Mouse (Mus musculus): ENCODE measurements around the gene Apbb2.

Apbb2 gene

DNA sequence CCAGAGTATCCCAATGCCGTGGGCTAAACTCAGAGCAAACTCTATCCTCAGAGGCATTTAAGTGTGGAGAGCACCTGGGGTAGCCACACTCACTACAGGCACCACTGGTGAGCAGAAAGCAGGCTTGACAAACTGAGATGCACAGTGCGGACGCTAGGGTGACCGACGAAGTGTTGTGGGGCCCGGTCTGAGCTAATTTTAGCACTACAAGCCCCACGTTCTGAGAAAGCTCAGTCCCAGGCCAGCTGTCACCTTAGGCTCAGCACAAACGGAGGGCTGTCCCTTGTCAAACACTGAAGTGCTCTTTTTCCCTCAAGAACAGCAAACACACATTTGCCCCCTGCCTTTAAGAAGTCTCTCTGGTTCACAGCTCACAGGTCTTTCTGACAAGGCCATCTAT, 201.3 kb downstream of the Apbb2 start:
- DNase-seq (ENCODE audit: low read depth, low spot score), result peak; percentile 46

DNA sequence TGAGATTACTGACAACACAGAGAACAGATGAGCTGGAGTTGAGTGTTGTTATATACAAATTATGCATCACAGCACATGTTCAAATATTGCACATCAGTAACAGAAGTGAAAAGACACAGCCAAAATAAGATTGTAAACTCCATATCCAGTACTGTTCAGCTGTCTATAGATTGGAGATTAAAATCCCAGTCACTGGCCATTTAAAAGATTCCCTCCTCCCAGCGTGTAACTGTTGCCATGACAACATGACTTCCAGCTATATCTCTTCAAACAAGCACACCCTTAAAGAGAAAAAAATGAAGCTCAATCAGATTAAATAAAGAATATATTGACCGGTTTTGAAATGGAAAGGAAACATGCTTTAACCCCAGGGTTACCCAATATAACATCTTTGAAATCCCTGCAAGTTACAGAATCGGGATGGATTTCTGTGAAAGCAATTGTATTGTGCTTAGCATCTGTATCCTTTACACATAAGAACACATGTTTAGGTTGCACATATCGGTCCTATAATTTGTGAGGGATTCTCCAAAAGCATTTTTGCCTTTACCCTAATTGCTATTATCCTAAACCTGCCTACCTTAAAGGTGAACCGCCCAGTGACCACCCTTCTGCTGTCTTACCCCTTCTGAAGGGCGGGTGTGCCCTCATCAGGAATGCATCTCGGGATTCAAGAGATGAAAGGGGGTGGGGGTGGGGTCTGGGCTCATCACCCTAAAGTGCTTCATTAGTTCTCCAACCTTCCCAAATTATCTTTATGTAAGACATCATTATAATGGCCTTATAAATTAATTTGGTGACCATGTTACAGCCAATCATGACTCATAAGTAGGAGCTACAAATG, 202.7 kb downstream of the Apbb2 start:
- peak; percentile 59 for DNase-seq (ENCODE audit: low read depth, low spot score)

DNA sequence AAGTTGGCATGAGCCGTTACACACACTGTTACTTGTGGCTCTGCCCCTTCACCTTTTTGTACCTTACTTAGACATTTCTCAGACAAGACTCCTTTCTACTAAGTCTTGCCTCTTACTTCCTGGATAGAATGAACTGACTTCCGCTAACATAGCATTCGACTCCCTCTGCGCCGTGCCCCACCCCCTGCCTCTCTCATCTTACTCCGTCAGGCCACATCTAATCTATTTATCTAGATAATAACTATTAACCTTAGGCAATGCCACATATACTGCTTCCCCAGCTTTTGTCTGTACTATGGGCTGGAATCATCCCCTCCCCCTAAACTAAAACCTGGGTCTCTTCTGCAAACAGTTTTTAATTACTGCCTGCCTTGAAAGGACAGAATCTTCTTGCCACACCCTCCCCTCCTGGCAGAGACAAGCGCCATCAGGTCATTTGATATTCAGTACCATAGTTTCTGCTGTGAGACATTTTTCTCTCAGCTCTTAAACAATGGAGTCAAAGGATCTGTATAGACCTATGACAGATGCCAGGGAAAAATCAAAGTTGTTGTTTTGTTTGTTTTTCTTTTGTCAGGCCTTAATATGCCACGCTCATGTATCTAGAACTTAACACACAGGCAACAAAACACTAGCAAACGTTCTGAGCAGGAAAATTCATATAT, 203.4 kb downstream of the Apbb2 start:
- DNase-seq (ENCODE audit: low read depth, low spot score), result no peak

DNA sequence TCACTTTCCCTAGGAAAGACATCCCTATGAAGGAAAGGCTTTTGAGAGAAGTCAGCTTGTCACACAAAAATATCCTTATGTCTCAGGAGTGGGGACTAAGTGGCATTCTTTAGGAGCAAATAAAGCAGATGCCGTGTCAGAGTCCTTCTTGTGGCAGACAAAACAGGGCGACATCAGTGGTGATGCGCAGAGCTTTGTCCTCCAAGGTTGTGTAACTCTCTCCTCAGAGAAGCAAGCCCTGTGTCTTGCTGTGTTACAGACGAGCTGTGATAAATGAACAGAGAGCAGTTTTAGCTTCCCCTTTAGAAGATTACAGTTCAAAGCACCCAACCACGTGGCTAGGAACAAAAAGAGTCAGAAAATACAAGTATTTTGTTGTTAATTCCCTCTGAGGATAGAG, 205.2 kb downstream of the Apbb2 start:
- DNase-seq (ENCODE audit: low read depth, low spot score), result peak; percentile 72

DNA sequence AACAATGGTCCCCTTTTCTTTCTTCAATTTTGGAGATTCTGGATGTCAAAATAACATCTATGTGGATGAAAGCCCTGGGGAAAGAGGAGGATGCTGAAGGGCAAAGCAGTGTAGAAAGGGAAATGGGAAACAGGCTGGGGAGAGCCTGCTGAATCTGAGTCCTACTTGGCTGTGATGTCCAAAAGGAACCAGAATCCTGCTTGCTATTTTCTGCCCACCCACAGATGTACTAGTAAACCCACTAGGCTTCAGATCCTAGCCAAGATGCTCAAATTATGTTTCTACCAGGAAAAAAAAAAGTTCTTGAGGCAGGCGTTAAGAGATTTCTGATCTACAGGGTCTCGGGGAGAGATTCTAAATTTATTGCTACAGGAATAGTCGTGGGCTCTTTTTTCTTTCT, 205.8 kb downstream of the Apbb2 start:
- DNase-seq (ENCODE audit: low read depth, low spot score), result peak; percentile 77

DNA sequence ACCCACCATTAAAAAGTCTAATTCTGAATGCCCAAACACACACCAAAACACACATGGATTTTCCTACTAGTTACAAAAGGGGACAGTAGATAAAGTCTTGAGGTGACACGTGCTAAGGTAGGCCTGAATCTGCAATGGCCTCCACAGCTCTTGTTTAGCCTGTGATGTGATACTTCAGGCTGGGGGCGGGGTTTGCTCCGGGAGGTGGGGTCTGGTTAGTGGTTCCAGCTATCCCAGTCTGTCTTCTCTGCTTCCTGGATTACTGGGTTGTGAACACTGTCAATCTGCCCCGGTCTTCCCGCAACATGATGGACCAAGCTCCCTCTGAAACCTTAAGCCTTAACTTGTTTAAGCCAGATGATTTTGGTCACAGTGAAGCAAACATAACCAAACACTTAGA, 210.0 kb downstream of the Apbb2 start:
- DNase-seq (ENCODE audit: low read depth, low spot score), result no peak

DNA sequence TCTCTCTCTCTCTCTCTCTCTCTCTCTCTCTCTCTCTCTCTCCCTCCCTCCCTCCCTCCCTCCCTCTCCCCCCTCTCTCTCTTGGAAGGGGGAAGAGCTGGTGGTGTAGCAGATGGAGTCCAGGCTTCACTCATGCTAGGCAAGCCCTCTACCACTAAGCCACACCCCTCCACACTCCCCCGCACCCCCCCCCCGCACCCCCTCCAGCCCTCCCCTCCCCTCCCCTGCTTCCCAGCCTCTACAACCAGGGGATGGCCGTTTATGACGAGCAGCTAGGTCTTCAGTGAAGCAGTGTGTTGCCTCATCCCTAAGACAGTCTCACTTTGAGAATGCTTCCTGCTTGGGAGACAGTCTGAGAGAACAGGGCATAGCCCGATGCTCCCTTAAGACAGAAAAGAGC, 210.6 kb downstream of the Apbb2 start:
- DNase-seq (ENCODE audit: low read depth, low spot score), result no peak

DNA sequence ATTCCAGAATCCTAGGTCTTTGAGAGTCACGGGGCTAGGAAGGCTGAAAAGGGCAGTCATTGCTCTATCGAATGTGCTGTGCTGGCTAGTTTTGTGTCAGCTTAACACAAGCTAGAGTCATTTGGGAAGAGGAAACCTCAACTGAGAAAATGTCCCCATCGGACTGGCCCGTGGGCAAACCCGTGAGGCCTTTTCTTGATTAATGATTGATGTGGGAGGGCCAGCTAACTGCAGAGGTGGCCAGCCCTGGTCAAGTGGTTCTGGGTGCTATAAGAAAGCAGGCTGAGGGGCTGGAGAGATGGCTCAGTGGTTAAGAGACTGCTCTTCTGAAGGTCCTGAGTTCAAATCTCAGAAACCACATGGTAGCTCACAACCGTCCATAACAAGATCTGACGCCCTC, 212.2 kb downstream of the Apbb2 start:
- DNase-seq (ENCODE audit: low read depth, low spot score), result no peak

DNA sequence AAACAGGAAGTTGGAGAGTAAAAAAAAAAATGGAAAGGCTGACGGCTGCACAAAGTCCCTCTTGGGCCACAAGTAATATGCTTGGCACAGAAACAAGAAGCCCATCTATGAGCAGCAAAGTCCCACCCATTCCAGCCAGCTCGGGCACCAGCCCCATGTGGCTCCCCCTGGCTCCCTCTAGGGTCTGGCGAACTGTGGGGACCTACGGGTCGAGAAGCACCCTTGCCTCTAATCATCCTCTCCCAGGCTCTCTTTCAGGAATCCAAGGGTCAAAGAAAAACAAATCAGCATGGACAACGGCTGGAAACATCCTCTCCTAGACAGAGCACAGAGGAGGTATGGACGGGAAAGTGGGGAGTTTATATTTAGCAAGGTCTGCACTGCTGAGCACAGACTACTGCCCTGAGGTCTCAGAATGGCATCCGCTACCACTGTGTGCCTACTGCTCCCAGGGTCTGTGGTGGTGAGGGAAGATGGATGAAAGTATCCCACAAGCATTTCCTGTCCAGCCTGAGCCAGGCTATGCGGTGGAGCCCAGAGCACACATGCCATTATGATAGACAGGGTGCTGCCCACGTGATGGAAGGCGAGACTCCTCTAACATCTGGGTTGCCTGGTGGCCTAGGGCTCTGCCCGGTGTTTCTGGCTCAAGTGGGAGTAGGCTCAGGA, 212.7 kb downstream of the Apbb2 start:
- no peak for DNase-seq (ENCODE audit: low read depth, low spot score)

DNA sequence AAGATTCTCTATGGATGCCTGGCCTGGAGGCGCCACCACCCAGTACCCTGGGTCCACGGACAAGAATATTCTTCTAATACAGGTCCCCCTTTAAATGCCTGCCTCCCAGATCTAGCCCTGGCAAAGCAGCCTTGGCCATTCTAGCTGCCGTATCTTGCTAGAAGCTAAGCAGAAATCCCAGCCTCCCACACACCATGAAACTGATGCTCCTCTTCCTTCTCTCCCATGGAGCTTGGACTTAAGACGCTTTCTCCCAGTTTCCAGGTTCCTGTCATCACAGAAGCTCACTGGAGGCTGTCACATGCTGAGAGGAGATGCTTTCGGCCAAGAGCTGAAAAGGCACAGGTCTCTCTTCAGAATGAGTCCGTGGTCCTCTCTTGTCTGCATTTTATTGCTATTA, 213.3 kb downstream of the Apbb2 start:
- peak; percentile 55 for DNase-seq (ENCODE audit: low read depth, low spot score)

DNA sequence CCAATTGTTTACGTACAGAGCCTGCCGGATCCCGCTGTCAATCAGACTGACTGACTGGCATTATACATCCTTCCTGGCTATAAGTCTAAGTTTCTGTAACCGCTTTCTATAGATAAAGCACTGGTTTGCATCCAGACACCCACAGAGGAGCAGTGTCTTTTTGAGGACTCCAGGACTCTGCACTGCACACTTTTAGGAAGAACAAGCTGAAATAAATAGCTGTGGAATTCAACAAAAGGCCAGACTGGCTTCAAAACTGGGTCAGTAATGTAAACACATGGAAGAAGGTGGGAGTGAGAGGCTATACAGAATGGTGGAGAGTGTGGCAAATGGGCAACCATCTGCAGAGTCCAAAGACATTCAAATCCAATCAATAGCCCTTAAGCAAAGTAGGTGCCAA, 218.0 kb downstream of the Apbb2 start:
- peak; percentile 45 for DNase-seq (ENCODE audit: low read depth, low spot score)

DNA sequence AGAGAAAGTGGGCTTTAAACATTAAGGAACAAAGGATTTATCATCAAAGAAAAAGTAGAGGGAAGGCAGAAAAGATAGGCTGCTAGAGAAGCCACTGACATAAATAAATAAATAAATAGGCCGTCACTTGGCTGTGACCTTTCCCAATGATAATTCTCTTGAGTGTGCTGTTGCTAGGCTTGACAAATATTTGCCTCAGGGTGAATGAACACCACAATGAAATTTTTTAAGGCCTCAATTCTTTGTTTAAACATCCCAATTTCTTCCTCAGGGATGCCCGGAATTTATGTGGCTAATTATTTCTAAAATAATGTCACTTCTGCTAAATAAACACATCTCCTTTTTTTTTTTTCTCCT, 219.3 kb downstream of the Apbb2 start:
- no peak for DNase-seq (ENCODE audit: low read depth, low spot score)

DNA sequence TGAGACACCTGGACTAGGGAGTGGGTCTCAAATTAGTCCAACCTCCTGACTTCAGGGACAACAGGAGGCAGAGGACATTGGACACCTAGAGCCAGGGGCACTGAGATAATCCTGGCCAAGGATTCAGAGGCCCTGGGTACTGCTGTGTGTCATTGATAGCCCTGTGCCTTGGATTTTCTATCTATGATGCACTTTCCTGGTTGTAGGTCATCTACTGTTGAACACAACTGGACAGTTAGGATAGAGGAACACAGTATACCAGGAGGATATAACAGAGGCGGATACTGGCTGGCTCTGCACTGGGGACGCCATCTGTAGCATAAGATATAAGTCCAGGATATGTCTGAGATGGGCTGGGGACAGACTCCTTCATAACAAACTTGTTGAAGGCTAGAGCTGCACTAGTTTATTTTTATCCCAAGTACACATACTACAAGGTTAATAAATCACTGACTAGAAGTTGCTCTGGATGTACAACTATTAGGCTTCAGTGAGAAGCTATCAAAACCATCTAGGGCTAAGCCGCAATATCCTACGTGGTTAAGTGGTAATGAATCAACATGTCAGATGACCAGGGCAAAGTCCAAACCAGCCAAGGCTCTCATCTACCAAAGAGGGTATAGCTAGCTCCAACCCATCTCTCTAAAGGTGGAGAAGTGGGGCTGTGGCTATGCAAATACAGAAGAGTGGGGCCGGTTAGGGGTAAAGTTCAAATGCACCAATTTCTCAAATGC, 219.9 kb downstream of the Apbb2 start:
- no peak for DNase-seq (ENCODE audit: low read depth, low spot score)

DNA sequence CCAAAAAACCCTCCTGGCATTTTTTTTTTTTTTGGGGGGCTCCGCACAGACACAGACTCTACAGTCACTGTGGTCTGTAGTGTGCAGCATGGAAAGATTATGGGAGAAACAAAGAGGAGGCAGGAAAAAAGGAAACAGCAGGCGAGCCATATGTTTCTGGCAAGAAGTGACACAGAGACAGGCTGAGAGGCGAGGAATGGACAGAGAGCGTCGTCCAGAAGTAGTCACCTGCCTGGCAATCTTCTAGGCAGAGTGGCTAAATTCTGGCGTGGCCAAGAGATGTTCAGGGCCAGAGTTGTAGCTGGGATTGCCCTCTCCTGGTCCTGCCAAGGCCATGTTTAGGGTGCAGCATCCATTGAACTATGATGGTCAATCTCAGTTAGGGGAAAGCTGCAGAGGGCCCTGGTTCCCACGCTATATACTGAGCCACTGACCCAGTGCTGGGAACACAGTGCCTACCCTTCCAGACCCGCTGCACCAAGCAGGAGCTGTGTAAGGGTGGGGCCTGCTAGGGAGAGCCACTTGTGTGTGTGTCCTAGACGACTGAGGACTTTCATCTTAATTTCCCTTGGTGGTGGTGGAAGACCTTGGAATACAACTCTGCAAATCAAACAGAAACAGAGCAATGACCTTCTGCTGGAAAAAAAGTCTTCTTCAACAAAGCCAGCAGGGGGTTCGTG, 224.7 kb downstream of the Apbb2 start:
- peak; percentile 71 for DNase-seq (ENCODE audit: low read depth, low spot score)

DNA sequence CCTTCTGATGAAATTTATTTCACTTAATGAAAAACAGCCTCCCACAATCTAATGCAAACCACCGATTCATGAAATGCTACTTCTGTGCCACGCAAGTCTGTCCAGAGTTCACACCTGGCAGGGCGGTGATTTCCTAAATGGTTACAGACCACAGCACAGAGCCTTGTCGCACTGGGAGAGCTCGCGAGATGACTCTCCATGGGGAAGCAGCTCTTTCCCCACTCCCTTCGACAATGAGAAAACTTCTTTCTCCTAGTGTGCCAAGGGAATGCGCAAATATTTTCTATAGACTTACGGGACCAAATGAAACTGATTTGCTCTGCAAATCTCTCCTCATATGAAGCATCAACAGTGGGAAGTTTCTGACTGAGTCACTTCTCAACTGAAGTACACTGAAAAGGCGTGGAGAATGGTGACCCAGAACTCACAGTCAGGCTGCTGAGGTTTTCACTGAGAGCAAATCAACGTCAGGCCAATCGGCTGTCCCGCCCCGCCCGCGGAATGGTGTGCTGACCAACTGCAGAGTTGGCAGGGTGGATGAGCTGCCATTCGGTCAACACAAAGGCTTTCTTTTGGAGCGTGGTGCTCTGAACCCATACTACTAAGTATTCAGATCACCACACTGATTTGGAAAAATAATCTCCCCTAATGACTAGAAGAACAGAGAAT, 225.6 kb downstream of the Apbb2 start:
- peak; percentile 71 for DNase-seq (ENCODE audit: low read depth, low spot score)

DNA sequence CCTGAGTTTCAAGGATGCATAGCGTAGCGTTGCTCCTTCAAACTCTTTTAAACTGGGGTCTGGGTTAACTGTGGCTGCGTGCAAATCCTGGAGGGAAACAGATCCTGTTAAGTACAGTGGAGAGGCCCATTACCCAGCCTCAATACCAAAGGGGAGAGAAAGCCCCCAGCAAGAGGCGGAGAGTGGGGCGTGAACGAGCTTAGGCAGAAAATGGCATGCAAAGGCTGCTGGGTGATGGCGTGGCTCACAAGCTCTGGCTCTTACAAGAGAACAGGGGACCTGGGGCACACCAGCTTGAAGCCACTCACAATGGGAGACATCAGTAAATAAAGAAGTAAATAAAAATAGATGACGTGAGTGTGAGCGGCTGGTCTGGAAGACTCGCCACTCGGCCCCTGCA, 226.8 kb downstream of the Apbb2 start:
- no peak for DNase-seq (ENCODE audit: low read depth, low spot score)

DNA sequence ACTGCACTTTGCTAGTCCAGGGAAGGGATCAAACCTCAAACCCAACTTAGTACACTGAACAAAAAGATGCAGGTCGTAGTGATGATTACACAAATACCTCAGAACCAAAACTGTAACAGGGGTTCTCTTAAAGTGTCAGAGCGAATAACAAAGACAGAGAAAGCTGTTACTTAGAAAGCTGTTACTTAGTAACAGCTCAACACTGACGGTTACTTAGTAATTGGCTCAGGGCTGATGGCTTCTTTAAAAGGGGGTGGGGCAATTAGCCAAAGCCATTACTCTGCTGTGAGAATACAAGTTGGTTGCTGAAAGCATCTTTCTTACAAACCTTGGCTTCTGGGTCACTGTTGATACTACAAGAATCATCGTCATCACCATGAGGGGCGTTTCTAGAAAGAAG, 227.3 kb downstream of the Apbb2 start:
- no peak for DNase-seq (ENCODE audit: low read depth, low spot score)

DNA sequence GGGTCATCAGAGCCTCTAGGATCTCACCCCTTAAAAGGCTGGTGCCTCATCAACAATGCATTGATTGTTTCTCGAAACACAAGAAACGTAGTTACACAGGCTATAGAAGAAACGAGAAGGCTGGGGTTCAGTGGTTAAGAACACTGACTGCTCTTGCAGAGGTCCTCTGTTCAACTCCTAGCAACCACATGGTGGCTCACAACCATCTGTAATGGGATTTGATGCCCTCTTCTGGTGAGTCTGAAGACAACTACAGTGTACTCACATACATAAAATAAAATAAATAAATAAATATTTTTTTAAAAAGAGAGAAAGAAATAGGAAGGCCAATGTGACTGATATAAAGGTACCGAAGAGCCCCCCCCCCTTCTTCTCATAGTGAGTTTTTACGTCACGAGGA, 228.0 kb downstream of the Apbb2 start:
- no peak for DNase-seq (ENCODE audit: low read depth, low spot score)

DNA sequence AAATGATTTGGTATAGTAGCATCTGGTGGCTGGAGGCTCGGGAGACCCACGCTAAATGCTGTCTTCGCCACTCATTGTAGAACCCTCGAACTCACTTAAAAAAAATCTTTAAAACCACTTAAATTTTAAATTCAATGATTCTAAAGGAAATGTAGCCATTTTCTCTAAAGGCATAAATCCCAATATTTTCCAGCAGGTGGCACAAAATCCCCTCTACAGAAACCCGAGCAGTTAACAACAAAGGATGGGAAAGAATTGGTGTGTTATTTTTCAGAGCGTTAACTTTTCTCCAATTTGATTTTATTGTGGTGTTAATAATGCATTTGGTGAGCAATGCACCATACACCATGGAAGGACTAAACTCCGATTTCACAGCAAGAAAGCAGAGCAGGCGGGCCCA, 231.1 kb downstream of the Apbb2 start:
- peak; percentile 52 for DNase-seq (ENCODE audit: low read depth, low spot score)

DNA sequence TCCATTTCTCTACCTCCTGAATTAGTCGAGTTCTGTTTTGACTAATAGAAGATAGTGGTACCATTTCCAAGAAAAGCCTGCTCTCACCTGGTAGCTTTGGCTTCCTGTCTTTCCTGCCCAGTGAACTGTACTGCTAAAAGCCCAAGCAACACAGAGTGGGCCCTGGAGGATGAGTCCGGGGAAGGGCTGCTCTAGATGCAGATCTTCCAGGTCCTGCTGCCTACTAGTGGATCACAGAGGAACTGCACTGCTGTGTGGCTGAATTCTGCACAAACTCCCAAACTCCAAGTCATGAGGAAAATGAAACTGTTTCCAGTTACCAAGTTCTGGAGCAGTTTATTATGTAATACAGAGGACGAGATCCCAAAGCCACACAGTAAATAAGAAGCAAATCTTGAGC, 232.9 kb downstream of the Apbb2 start:
- peak; percentile 73 for DNase-seq (ENCODE audit: low read depth, low spot score)

Measured in brain, adult 2 months (tissue).